Mouse (Mus musculus) kidney, postnatal 0 days (tissue): ENCODE results near the gene B4galnt4. TPM values are rescaled to one million over a fixed set of nuclear protein-coding genes. Genes with fewer than 3 reads are reported as not detected.

Experiments
- ATAC-seq: fragments of 200-750 bp; cut with Nextera tagmentation; replicated peaks from 2 replicates; pipeline ENCODE4 v1.8.0; 2017; ENCODE audit warnings: low read depth, moderate number of reproducible peaks, moderate TSS enrichment, moderate library complexity; ENCODE audit not compliant: low FRiP score
- DNase-seq: peaks from one replicate; pipeline ENCODE4 v3.0.0-alpha.2; 2016; ENCODE audit warnings: low spot score
- H3K27ac ChIP-seq: fragments of 300-500 bp; sonication (generic); 2 replicates; pipeline ENCODE4 v1.5.1; 2014; ENCODE audit warnings: mild to moderate bottlenecking
- H3K27me3 ChIP-seq: fragments of 300-500 bp; sonication (generic); 2 replicates; pipeline ENCODE4 v1.6.1; 2014; ENCODE audit warnings: low read length, mixed read lengths; ENCODE audit not compliant: insufficient read depth
- H3K36me3 ChIP-seq: fragments of 300-500 bp; sonication (generic); 2 replicates; pipeline ENCODE4 v1.6.1; 2014; ENCODE audit warnings: low read length, mixed read lengths; ENCODE audit not compliant: insufficient read depth
- H3K4me1 ChIP-seq: fragments of 300-500 bp; sonication (generic); replicated peaks from 2 replicates; pipeline ENCODE4 v1.6.1; 2014; ENCODE audit warnings: antibody characterized with exemption, low read length, mixed read lengths; ENCODE audit not compliant: insufficient read depth
- H3K4me2 ChIP-seq: fragments of 300-500 bp; sonication (generic); 2 replicates; pipeline ENCODE4 v1.6.1; 2014; ENCODE audit warnings: mild to moderate bottlenecking, low read length, moderate library complexity, mixed read lengths
- H3K4me3 ChIP-seq: fragments of 300-500 bp; sonication (generic); replicated peaks from 2 replicates; pipeline ENCODE4 v1.5.1; 2014; ENCODE audit warnings: low read depth, low read length
- H3K9ac ChIP-seq: fragments of 300-500 bp; sonication (generic); 2 replicates; pipeline ENCODE4 v1.6.1; 2014; ENCODE audit warnings: low read depth, low read length
- H3K9me3 ChIP-seq: fragments of 300-500 bp; sonication (generic); replicated peaks from 2 replicates; pipeline ENCODE4 v1.6.1; 2016; ENCODE audit warnings: low read length, inconsistent platforms, mixed read lengths
- CTCF ChIP-seq: IDR thresholded peaks from 2 replicates; pipeline ENCODE4 v1.5.1; 2016; ENCODE audit warnings: antibody characterized with exemption, low read depth, mild to moderate bottlenecking, moderate library complexity
- WGBS: fragments of 180-500 bp; shearing (Covaris S2); extraction: QIAGEN DNeasy Blood & Tissue Kit; methylation state at CpG from one replicate; pipeline ENCODE4 v1.1.7; 2014; 5-methylcytosine and 5-hydroxymethylcytosine counted together
- polyA plus RNA-seq: library from polyadenylated mRNA; unstranded; fragments of >200 nt; fragmentation: Nextera tagmentation; extraction: Ambion mirVana; gene quantifications from 2 replicates; pipeline ENCODE4 v1.2.1, GENCODE M21; 2015

B4galnt4 gene
- polyA plus RNA-seq, 1 experiment from 2014 or later: 7.4 TPM

- Histone ChIP-seq H3K4me2 (no peak overlapping the region), H3K36me3 (no peaks in the 10 kb centered on the region), H3K27ac (no peak overlapping the region), H3K4me1 (peaks cover 11% of the 10 kb centered on the region), H3K27me3 (no peaks in the 10 kb centered on the region; the same call in 1 of the 2 replicates), H3K4me3 (no peak overlapping the region), H3K9me3 (no peaks in the 10 kb centered on the region), H3K9ac (no peak overlapping the region)
- no peak for TF ChIP-seq CTCF
- WGBS: 81% methylated on average over 3 of the region's 3 CpGs
- ATAC-seq (no peak), DNase-seq (no peak)
Measured at GRCm38 (mm10) chr7:141063353-141063752, 2.4 kb downstream of the B4galnt4 start.

DNA sequence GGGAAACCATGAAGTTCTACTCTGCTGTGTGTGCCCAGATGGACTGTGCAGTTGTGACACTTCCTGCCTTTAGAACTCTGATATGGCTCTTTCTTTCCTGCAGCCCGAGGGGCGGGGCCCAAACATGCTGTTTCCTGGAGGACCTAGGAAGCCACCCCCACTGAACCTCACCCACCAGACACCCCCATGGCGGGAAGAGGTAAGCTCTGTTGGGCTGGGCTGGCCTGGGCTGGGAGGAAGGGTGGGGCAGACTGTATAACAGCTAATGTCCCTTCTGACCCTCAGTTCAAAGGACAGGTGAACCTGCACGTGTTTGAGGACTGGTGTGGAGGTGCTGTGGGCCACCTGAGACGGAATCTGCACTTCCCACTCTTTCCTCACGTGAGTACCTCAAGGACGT is 3.3 kb downstream of the B4galnt4 start:
- WGBS: 71% methylated on average over 7 of the region's 7 CpGs
- Histone ChIP-seq H3K36me3 (no peaks in the 10 kb centered on the region), H3K4me3 (no peak overlapping the region), H3K9ac (no peak overlapping the region), H3K4me2 (no peak overlapping the region), H3K9me3 (no peaks in the 10 kb centered on the region), H3K27me3 (no peaks in the 10 kb centered on the region; the same call in 1 of the 2 replicates), H3K4me1 (peaks cover 11% of the 10 kb centered on the region), H3K27ac (no peak overlapping the region)
- no peak for DNase-seq
- TF ChIP-seq CTCF: no peak
- ATAC-seq: no peak; the same call in 1 of the 2 replicates

GRCm38 (mm10) chr7:141064576-141064975 is 3.7 kb downstream of the B4galnt4 start:
- no peaks in the 10 kb centered on the region for H3K36me3 ChIP-seq
- H3K9me3 ChIP-seq: no peaks in the 10 kb centered on the region
- H3K4me2 ChIP-seq: no peak overlapping the region
- no peak overlapping the region for H3K9ac ChIP-seq
- 83% methylated on average over 7 of the region's 7 CpGs for WGBS
- H3K4me1 ChIP-seq: peaks cover 11% of the 10 kb centered on the region
- DNase-seq: no peak
- H3K4me3 ChIP-seq: no peak overlapping the region
- no peak for ATAC-seq
- TF ChIP-seq CTCF: no peak
- H3K27ac ChIP-seq: no peak overlapping the region
- H3K27me3 ChIP-seq: no peaks in the 10 kb centered on the region; the same call in 1 of the 2 replicates

DNA sequence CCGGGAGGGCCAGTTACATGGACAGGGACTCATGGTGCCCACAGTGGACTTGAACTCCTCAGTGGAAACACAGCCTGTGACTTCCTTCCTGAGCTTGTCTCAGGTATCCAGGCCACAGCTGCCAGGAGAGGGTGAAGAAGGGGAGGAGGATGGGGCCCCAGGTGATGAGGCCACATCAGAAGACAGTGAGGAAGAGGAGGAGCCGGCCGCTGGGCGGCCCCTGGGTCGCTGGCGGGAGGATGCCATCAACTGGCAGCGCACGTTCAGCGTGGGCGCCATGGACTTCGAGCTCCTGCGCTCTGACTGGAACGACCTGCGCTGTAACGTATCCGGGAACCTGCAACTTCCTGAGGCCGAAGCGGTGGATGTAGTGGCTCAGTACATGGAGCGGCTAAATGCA is 7.4 kb downstream of the B4galnt4 start:
- WGBS: 72% methylated on average over 19 of the region's 19 CpGs
- no peak overlapping the region for H3K4me2 ChIP-seq
- H3K9ac ChIP-seq: no peak overlapping the region
- peaks cover 10% of the 10 kb centered on the region; the same call in 1 of the 2 replicates for H3K27me3 ChIP-seq
- DNase-seq (no peak), ATAC-seq (no peak)
- H3K9me3 ChIP-seq: no peaks in the 10 kb centered on the region
- H3K27ac ChIP-seq: no peak overlapping the region
- 0 out of 2 replicates have a peak, but pooled peaks cover 10% of the 10 kb centered on the region for H3K4me1 ChIP-seq
- no peak for TF ChIP-seq CTCF
- H3K36me3 ChIP-seq: no peaks in the 10 kb centered on the region
- H3K4me3 ChIP-seq: no peak overlapping the region

DNA sequence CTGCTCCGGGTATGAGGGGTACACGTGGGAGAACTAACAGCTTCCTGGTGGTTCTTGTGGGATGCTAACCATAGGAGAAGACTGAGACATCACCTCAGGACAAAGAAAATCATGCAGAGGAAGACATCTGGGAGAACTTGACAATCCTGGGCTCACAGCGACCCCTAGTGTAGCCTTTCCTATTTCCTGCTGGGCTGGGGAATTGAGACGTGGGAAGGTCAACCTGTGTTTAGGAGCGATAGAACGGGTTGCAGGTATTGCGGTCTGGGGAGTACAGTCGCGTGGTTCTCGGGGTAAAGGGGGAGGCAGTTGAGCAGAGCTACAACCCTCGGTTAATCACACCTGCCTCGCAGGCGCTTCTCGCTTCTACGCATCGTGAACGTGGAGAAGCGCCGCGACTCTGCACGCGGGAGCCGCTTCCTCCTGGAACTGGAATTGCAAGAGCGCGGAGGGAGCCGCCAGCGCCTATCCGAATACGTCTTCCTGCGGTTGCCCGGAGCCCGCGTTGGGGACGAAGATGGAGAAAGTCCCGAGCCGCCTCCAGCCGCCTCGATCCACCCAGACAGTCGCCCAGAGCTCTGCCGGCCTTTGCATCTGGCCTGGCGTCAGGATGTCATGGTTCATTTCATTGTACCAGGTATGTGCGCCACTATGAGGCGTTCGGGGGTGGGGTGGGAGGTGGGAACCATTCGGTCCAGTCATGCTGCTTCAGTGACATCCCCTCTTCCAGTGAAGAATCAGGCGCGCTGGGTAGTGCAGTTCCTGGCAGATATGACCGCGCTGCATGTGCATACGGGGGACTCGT is 9.4 kb downstream of the B4galnt4 start:
- DNase-seq: peak; percentile 85
- 0 out of 2 replicates have a peak, but pooled peaks cover 10% of the 10 kb centered on the region for H3K4me1 ChIP-seq
- WGBS: under 1% methylated on average over 51 of the region's 51 CpGs

GRCm38 (mm10) chr7:141072017-141072745 is 11.3 kb downstream of the B4galnt4 start:
- WGBS: 31% methylated on average over 23 of the region's 23 CpGs

More for the DNA sequence above, 9.4 kb downstream of the B4galnt4 start:
- Histone ChIP-seq H3K9me3 (no peaks in the 10 kb centered on the region), H3K4me2 (peak overlapping the region; percentile 71), H3K4me3 (peak overlapping the region; percentile 23), H3K27ac (no peak overlapping the region), H3K36me3 (no peaks in the 10 kb centered on the region), H3K27me3 (peaks cover 10% of the 10 kb centered on the region; the same call in 1 of the 2 replicates), H3K9ac (peak overlapping the region; percentile 49; the same call in 1 of the 2 replicates)
- TF ChIP-seq CTCF: peak; percentile 89
- peak; percentile 25; the same call in 1 of the 2 replicates for ATAC-seq

More at GRCm38 (mm10) chr7:141072017-141072745, 11.3 kb downstream of the B4galnt4 start:
- H3K27me3 ChIP-seq: peaks cover 10% of the 10 kb centered on the region; the same call in 1 of the 2 replicates
- TF ChIP-seq CTCF: peak; percentile 73
- no peak overlapping the region for H3K4me2 ChIP-seq
- no peak overlapping the region for H3K27ac ChIP-seq
- H3K9me3 ChIP-seq: no peaks in the 10 kb centered on the region
- H3K9ac ChIP-seq: no peak overlapping the region
- DNase-seq: no peak
- ATAC-seq: no peak
- H3K4me1 ChIP-seq: 0 out of 2 replicates have a peak, but pooled peaks cover 10% of the 10 kb centered on the region
- no peaks in the 10 kb centered on the region for H3K36me3 ChIP-seq
- H3K4me3 ChIP-seq: no peak overlapping the region
